ENCODE assay signal across 16 mouse cellular contexts in genomic region chr2:13634866-13635265, GRCm38 (mm10).
DNase-seq lines count a peak whose midpoint lies in the region; ATAC-seq and TF ChIP-seq lines count a peak whose summit lies in the region.
"Had no signal": no experiment of that assay in that cellular context is flagged by ENCODE, and none has a peak within 500 bp of the region (broad histone marks: within the 10 kb centered on the region; RNA-seq: fewer than 3 reads in every experiment).

No protein-coding gene starts in this region.

- TF ChIP-seq CTCF in gastrocnemius, adult 2 months (IDR thresholded peaks at IDR 0.05), result peak; percentile 14; the same call in 1 of the 2 replicates
- TF ChIP-seq CTCF in lung, postnatal 0 days (IDR thresholded peaks at IDR 0.05), result peak; percentile 42
- no peak for TF ChIP-seq CTCF in lung, adult 2 months (IDR thresholded peaks at IDR 0.05; ENCODE audit: insufficient read depth, low read length)
- TF ChIP-seq CTCF in cerebellum, adult 2 months (IDR thresholded peaks at IDR 0.05; ENCODE audit: borderline replicate concordance, insufficient read depth, low read depth, low read length), result no peak

- TF ChIP-seq POLR2A in lung, adult 2 months (IDR thresholded peaks at IDR 0.05; ENCODE audit: borderline replicate concordance, extremely low read depth, low read depth, low read length), result no peak
- TF ChIP-seq POLR2A in cerebellum, adult 2 months (IDR thresholded peaks at IDR 0.05; ENCODE audit: borderline replicate concordance, insufficient read depth, low read length), result no peak

- WGBS in lung, postnatal 0 days, result 36% methylated on average over 1 of the region's 1 CpGs
- WGBS in lung, adult 2 months, result 38% methylated on average over 1 of the region's 1 CpGs
- whole genome bisulfite sequencing in cerebellum, adult 2 months, result 73% methylated on average over 1 of the region's 1 CpGs

- DNase-seq in gastrocnemius, adult 2 months, result no peak
- DNase-seq in gastrocnemius, adult 8-10 months (ENCODE audit: low spot score in 2 of 2), result no peak
- no peak for DNase-seq in lung, postnatal 0 days (ENCODE audit: low spot score)
- DNase-seq in lung, adult 2 months, result no peak
- DNase-seq in Muller cell, postnatal 12 days (ENCODE audit: inconsistent ontology term), result peak; percentile 7
- DNase-seq in naive thymus-derived CD4-positive, alpha-beta T cell, adult 2 months (ENCODE audit: low read depth), result peak; percentile 57
- DNase-seq in cerebellum, adult 2 months, result no peak
- DNase-seq: adrenal gland, postnatal 36 days; cerebellum, adult 11-12 months; heart, postnatal 10 days; kidney, postnatal 25 days; thymus, postnatal 25 days had no signal

- intact Hi-C loops in gastrocnemius, adult 2 months (cut with DNase I), result no loop called here

- H3K4me1 ChIP-seq in lung, postnatal 0 days (ENCODE audit: insufficient read depth, low read depth, low read length), result no peaks in the 10 kb centered on the region
- no peaks in the 10 kb centered on the region for H3K4me1 ChIP-seq in lung, adult 2 months (ENCODE audit: control insufficient read depth, insufficient read depth, low read length)
- H3K4me1 ChIP-seq in cerebellum, adult 2 months (ENCODE audit: control insufficient read depth, insufficient read depth, low read length), result no peaks in the 10 kb centered on the region
- H3K4me1 ChIP-seq: forebrain, embryonic 13.5 days; midbrain, embryonic 13.5 days had no signal

- H3K36me3 ChIP-seq in lung, postnatal 0 days (ENCODE audit: insufficient read depth, low read length), result no peaks in the 10 kb centered on the region
- H3K36me3 ChIP-seq: limb, embryonic 15.5 days; midbrain, embryonic 13.5 days had no signal

- H3K27me3 ChIP-seq in lung, postnatal 0 days (replicated peaks; ENCODE audit: insufficient read depth, low read length), result no peaks in the 10 kb centered on the region
- H3K27me3 ChIP-seq in cerebellum, adult 2 months (ENCODE audit: control insufficient read depth, insufficient read depth, low read length), result no peaks in the 10 kb centered on the region
- H3K27me3 ChIP-seq: forebrain, embryonic 13.5 days; limb, embryonic 15.5 days; midbrain, embryonic 13.5 days had no signal

- no peak overlapping the region for H3K4me2 ChIP-seq in lung, postnatal 0 days (replicated peaks; ENCODE audit: low read depth, low read length)
- H3K4me2 ChIP-seq: forebrain, embryonic 13.5 days; limb, embryonic 15.5 days; midbrain, embryonic 13.5 days had no signal

- no peak overlapping the region for H3K4me3 ChIP-seq in gastrocnemius, adult 2 months
- no peak overlapping the region for H3K4me3 ChIP-seq in lung, postnatal 0 days (ENCODE audit: low read depth, low read length)
- no peak overlapping the region for H3K4me3 ChIP-seq in lung, adult 2 months (replicated peaks; ENCODE audit: extremely low read depth, low read depth, low read length)
- no peak overlapping the region for H3K4me3 ChIP-seq in cerebellum, adult 2 months (replicated peaks; ENCODE audit: insufficient read depth, low read depth, low read length)
- H3K4me3 ChIP-seq: forebrain, embryonic 13.5 days; limb, embryonic 15.5 days; midbrain, embryonic 13.5 days had no signal

- ATAC-seq in lung, postnatal 0 days, result no peak
- no peak for ATAC-seq in megakaryocyte progenitor cell, adult 5-6 weeks (replicated peaks; ENCODE audit: poor library complexity)
- ATAC-seq: forebrain, embryonic 13.5 days; midbrain, embryonic 13.5 days had no signal

- H3K27ac ChIP-seq in gastrocnemius, adult 2 months, result no peak overlapping the region
- H3K27ac ChIP-seq in lung, postnatal 0 days (ENCODE audit: low read length), result no peak overlapping the region
- H3K27ac ChIP-seq in cerebellum, adult 2 months (ENCODE audit: insufficient read depth, low read length), result no peak overlapping the region
- H3K27ac ChIP-seq: forebrain, embryonic 13.5 days; limb, embryonic 15.5 days; midbrain, embryonic 13.5 days had no signal

- H3K9me3 ChIP-seq in lung, postnatal 0 days (ENCODE audit: low read length), result no peaks in the 10 kb centered on the region
- H3K9me3 ChIP-seq: forebrain, embryonic 13.5 days; limb, embryonic 15.5 days; midbrain, embryonic 13.5 days had no signal

- TF ChIP-seq EP300 in lung, postnatal 0 days (IDR thresholded peaks at IDR 0.05), result no peak

- H3K9ac ChIP-seq in lung, postnatal 0 days (replicated peaks; ENCODE audit: low read depth), result no peak overlapping the region
- H3K9ac ChIP-seq: forebrain, embryonic 13.5 days; limb, embryonic 15.5 days; midbrain, embryonic 13.5 days had no signal

Comparison
In these comparisons a context has a peak if more than half of its experiments do, and no peak if none do; other contexts are left out.
1. CTCF ChIP-seq: peak in gastrocnemius, adult 2 months (single experiment) and lung, postnatal 0 days (single experiment); none in lung, adult 2 months (single experiment) and cerebellum, adult 2 months (single experiment).
2. DNase-seq: peak in Muller cell, postnatal 12 days (single experiment) and naive thymus-derived CD4-positive, alpha-beta T cell, adult 2 months (single experiment); none in gastrocnemius, adult 2 months (single experiment), gastrocnemius, adult 8-10 months (0 of 2), lung, postnatal 0 days (single experiment), lung, adult 2 months (single experiment) and cerebellum, adult 2 months (0 of 2).